In genomic region chr2:19553821-19554592, GRCm38 (mm10) we compare ENCODE assay signal across 8 mouse cellular contexts. TPM values are rescaled to one million over a fixed set of nuclear protein-coding genes. Genes with fewer than 3 reads are reported as not detected.
DNase-seq lines count a peak whose midpoint lies in the region; ATAC-seq lines count a peak whose summit lies in the region.

4921504E06Rik (minus strand) TSS chr2:19553914.

- H3K4me2 ChIP-seq in intestine, embryonic 16.5 days (ENCODE audit: low read depth, low read length): peak within 1 kb of the TSS; percentile 74

- peaks cover 4% of the 10 kb centered on the region; the same call in 1 of the 2 replicates for H3K4me1 ChIP-seq in intestine, embryonic 16.5 days (ENCODE audit: control insufficient read depth, insufficient read depth, low read length)

- H3K27ac ChIP-seq in intestine, embryonic 16.5 days (ENCODE audit: low read length): peak within 1 kb of the TSS; percentile 48; the same call in 1 of the 2 replicates

- 2% methylated on average over 25 of the region's 27 CpGs for WGBS in intestine, embryonic 16.5 days

- peak within 1 kb of the TSS; percentile 47 for H3K4me3 ChIP-seq in intestine, embryonic 16.5 days (ENCODE audit: low read length)

- no peaks in the 10 kb centered on the region for H3K9me3 ChIP-seq in intestine, embryonic 16.5 days (ENCODE audit: control insufficient read depth, low read length)

- H3K27me3 ChIP-seq in intestine, embryonic 16.5 days (replicated peaks; ENCODE audit: control insufficient read depth, insufficient read depth, low read length): no peaks in the 10 kb centered on the region

- ATAC-seq in granulocyte monocyte progenitor cell, adult 5-6 weeks (replicated peaks; ENCODE audit: poor library complexity, severe bottlenecking): peak; percentile 83
- peak; percentile 93 for ATAC-seq in intestine, embryonic 16.5 days
- peak; percentile 89 for ATAC-seq in megakaryocyte-erythroid progenitor cell, adult 5-6 weeks (replicated peaks; ENCODE audit: low FRiP score, low TSS enrichment, poor library complexity, severe bottlenecking)

- peak; percentile 73 for DNase-seq in adrenal gland, adult 2 months
- DNase-seq in embryo, embryonic 11 days: peak; percentile 94
- DNase-seq in left cerebral cortex, postnatal 25 days (ENCODE audit: low spot score in 2 of 2): peak; percentile 88 to 98
- DNase-seq in right cerebral cortex, postnatal 14 days: peak; percentile 75
- peak; percentile 8 to 17 for DNase-seq in urinary bladder, postnatal 36 days (ENCODE audit: low spot score in 2 of 2)

- H3K36me3 ChIP-seq in intestine, embryonic 16.5 days (ENCODE audit: control insufficient read depth, insufficient read depth, low read length): no peaks in the 10 kb centered on the region

- intact Hi-C loops in left cerebral cortex, postnatal 25 days (cut with DNase I): loop anchor here (1.0 to 5.0 kb wide), 2 partner anchors 43 to 104 kb away; no protein-coding TSS in a partner anchor

- H3K9ac ChIP-seq in intestine, embryonic 16.5 days (ENCODE audit: low read depth, low read length): peak within 1 kb of the TSS; percentile 51

RNA-seq across cellular contexts. Expression of gene 4921504E06Rik, which starts in this region (rescaled TPM):
- total RNA-seq in adrenal gland, adult 2 months (2021): not detected
- polyA plus RNA-seq in adrenal gland, adult 2 months (2012; rRNA removed): not detected in 2 replicates
- not detected in 2 replicates for total RNA-seq in granulocyte monocyte progenitor cell, adult 5-6 weeks (2014; fragmentation: Nextera tagmentation)
- total RNA-seq in granulocyte monocyte progenitor cell, adult 5-6 weeks (2017): not detected in 2 replicates
- polyA plus RNA-seq in intestine, embryonic 16.5 days (2015; fragmentation: Nextera tagmentation; extraction: Ambion mirVana): not detected in 2 replicates
- not detected for total RNA-seq in left cerebral cortex, postnatal 25 days (2021)
- total RNA-seq in megakaryocyte-erythroid progenitor cell, adult 5-6 weeks (2014; fragmentation: Nextera tagmentation): not detected in 2 replicates
- not detected in 2 replicates for total RNA-seq in megakaryocyte-erythroid progenitor cell, adult 5-6 weeks (2017)

Comparison
In these comparisons a context has a peak if more than half of its experiments do, and no peak if none do; other contexts are left out.
1. Peak in every context shown above with its lines: DNase-seq, ATAC-seq, H3K4me3 ChIP-seq and H3K27ac ChIP-seq.
2. Peak in DNase-seq in adrenal gland, adult 2 months; RNA of the gene not detected or under 1 TPM.
3. Peak in ATAC-seq in granulocyte monocyte progenitor cell, adult 5-6 weeks; RNA of the gene not detected or under 1 TPM.
4. Peak in ATAC-seq, H3K4me3 ChIP-seq, H3K27ac ChIP-seq, H3K9ac ChIP-seq and H3K4me2 ChIP-seq in intestine, embryonic 16.5 days; RNA of the gene not detected or under 1 TPM.
5. Peak in DNase-seq in left cerebral cortex, postnatal 25 days; RNA of the gene not detected or under 1 TPM.
6. Peak in ATAC-seq in megakaryocyte-erythroid progenitor cell, adult 5-6 weeks; RNA of the gene not detected or under 1 TPM.
7. DNase-seq: peak in every context shown above with its lines; median percentile 94 in embryo, embryonic 11 days; 93 in left cerebral cortex, postnatal 25 days; 75 in right cerebral cortex, postnatal 14 days; 73 in adrenal gland, adult 2 months; 12 in urinary bladder, postnatal 36 days.